ENCODE assay signal across 8 mouse cellular contexts in the genomic region with DNA sequence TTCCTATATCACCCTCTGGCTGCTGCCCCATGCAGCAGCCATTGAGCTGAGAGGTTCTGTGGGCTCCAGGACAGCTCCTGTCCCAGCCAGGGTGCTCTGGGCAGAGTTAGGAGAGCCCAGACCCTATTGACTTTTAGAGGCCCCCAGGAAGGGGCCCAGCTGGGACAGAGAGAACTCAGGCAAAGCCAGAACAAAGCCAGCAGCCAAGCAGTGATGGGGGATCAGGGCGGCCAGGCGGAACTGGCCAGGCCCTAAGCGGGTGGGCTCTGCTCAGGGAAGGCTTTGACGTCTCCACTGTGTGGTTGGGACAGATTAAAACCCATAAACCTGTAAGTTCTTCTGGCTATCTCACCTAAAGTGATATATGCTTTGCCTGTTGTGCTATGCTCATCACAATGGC. TPM values are rescaled to one million over a fixed set of nuclear protein-coding genes. Genes with fewer than 3 reads are reported as not detected.
DNase-seq lines count a peak whose midpoint lies in the region; ATAC-seq lines count a peak whose summit lies in the region.

No protein-coding gene starts in this region.

- peaks cover 66% of the 10 kb centered on the region for H3K4me1 ChIP-seq in lung, embryonic 15.5 days
- H3K4me1 ChIP-seq in forebrain, embryonic 16.5 days (replicated peaks; ENCODE audit: control insufficient read depth, insufficient read depth, low read length), result peaks cover 43% of the 10 kb centered on the region
- peaks cover 51% of the 10 kb centered on the region for H3K4me1 ChIP-seq in liver, embryonic 11.5 days (replicated peaks; ENCODE audit: control insufficient read depth, insufficient read depth, low read length)
- peaks cover 46% of the 10 kb centered on the region for H3K4me1 ChIP-seq in stomach, embryonic 14.5 days (ENCODE audit: control insufficient read depth, insufficient read depth, low read length)

- H3K36me3 ChIP-seq in lung, embryonic 15.5 days, result peaks cover 35% of the 10 kb centered on the region
- H3K36me3 ChIP-seq in forebrain, embryonic 16.5 days (ENCODE audit: control insufficient read depth, insufficient read depth), result 0 out of 2 replicates have a peak, but pooled peaks cover 2% of the 10 kb centered on the region
- H3K36me3 ChIP-seq in liver, embryonic 11.5 days (ENCODE audit: control insufficient read depth, insufficient read depth, low read length), result peaks cover 11% of the 10 kb centered on the region
- peaks cover 27% of the 10 kb centered on the region for H3K36me3 ChIP-seq in stomach, embryonic 14.5 days (ENCODE audit: control insufficient read depth, insufficient read depth, low read length)

- H3K27ac ChIP-seq in lung, embryonic 15.5 days, result no peak overlapping the region
- no peak overlapping the region for H3K27ac ChIP-seq in forebrain, embryonic 16.5 days (ENCODE audit: low read length)
- H3K27ac ChIP-seq in liver, embryonic 11.5 days (ENCODE audit: low read depth, low read length), result no peak overlapping the region
- H3K27ac ChIP-seq in stomach, embryonic 14.5 days (ENCODE audit: low read length), result no peak overlapping the region

- peak overlapping the region; percentile 83 for H3K9ac ChIP-seq in lung, embryonic 15.5 days
- no peak overlapping the region for H3K9ac ChIP-seq in forebrain, embryonic 16.5 days (replicated peaks; ENCODE audit: low read depth, low read length)
- H3K9ac ChIP-seq in liver, embryonic 11.5 days (ENCODE audit: low read depth, low read length), result 0 out of 2 replicates have a peak overlapping the region, but pooled peaks have one; percentile 26
- H3K9ac ChIP-seq in stomach, embryonic 14.5 days (replicated peaks; ENCODE audit: low read depth, low read length), result 0 out of 2 replicates have a peak overlapping the region, but pooled peaks have one; percentile 88

- DNase-seq in lung, postnatal 36 days, result no peak
- no peak for DNase-seq in liver, embryonic 11.5 days (ENCODE audit: low spot score)
- no peak for DNase-seq in layer of hippocampus, postnatal 36 days
- DNase-seq in thymus, postnatal 36 days, result no peak
- DNase-seq in embryo, embryonic 11 days, result no peak

- H3K27me3 ChIP-seq in lung, embryonic 15.5 days, result no peaks in the 10 kb centered on the region
- H3K27me3 ChIP-seq in forebrain, embryonic 16.5 days (replicated peaks; ENCODE audit: control insufficient read depth, insufficient read depth, low read length), result peaks cover 6% of the 10 kb centered on the region; the same call in 1 of the 2 replicates
- peaks cover 36% of the 10 kb centered on the region for H3K27me3 ChIP-seq in liver, embryonic 11.5 days (replicated peaks; ENCODE audit: control insufficient read depth, insufficient read depth, low read length)
- no peaks in the 10 kb centered on the region for H3K27me3 ChIP-seq in stomach, embryonic 14.5 days (ENCODE audit: control insufficient read depth, insufficient read depth, low read length)

- ATAC-seq in lung, embryonic 15.5 days (ENCODE audit: borderline replicate concordance, extremely low read depth, low FRiP score, low TSS enrichment), result no peak
- no peak for ATAC-seq in forebrain, embryonic 16.5 days
- ATAC-seq in liver, embryonic 11.5 days (replicated peaks; ENCODE audit: low FRiP score), result no peak
- ATAC-seq in stomach, embryonic 14.5 days (ENCODE audit: insufficient number of reproducible peaks, insufficient read depth, low FRiP score, low read depth), result no peak

- WGBS in lung, embryonic 15.5 days, result 71% methylated on average over 4 of the region's 4 CpGs
- WGBS in forebrain, embryonic 16.5 days, result 28% methylated on average over 4 of the region's 4 CpGs
- 76% methylated on average over 4 of the region's 4 CpGs for WGBS in liver, embryonic 11.5 days
- 73% methylated on average over 4 of the region's 4 CpGs for WGBS in stomach, embryonic 14.5 days

- peak overlapping the region; percentile 95 for H3K4me2 ChIP-seq in lung, embryonic 15.5 days
- H3K4me2 ChIP-seq in forebrain, embryonic 16.5 days (ENCODE audit: low read length), result peak overlapping the region; percentile 95; the same call in 1 of the 2 replicates
- H3K4me2 ChIP-seq in liver, embryonic 11.5 days, result peak overlapping the region; percentile 97
- peak overlapping the region; percentile 89 for H3K4me2 ChIP-seq in stomach, embryonic 14.5 days (replicated peaks; ENCODE audit: low read depth, low read length)

- H3K9me3 ChIP-seq in lung, embryonic 15.5 days, result no peaks in the 10 kb centered on the region
- H3K9me3 ChIP-seq in forebrain, embryonic 16.5 days (ENCODE audit: control insufficient read depth, low read length), result no peaks in the 10 kb centered on the region
- H3K9me3 ChIP-seq in liver, embryonic 11.5 days (ENCODE audit: control insufficient read depth, low read length), result no peaks in the 10 kb centered on the region
- no peaks in the 10 kb centered on the region for H3K9me3 ChIP-seq in stomach, embryonic 14.5 days (ENCODE audit: control insufficient read depth, low read depth, low read length)

- peak overlapping the region; percentile 75 for H3K4me3 ChIP-seq in lung, embryonic 15.5 days
- no peak overlapping the region for H3K4me3 ChIP-seq in forebrain, embryonic 16.5 days (replicated peaks; ENCODE audit: low read length)
- H3K4me3 ChIP-seq in liver, embryonic 11.5 days (ENCODE audit: low read depth, low read length), result peak overlapping the region; percentile 81
- no peak overlapping the region for H3K4me3 ChIP-seq in stomach, embryonic 14.5 days (ENCODE audit: low read depth, low read length)

RNA-seq across cellular contexts. Expression of a gene that starts 2.8 kb away (rescaled TPM):
- 76.6 and 80.4 TPM in 2 replicates for polyA plus RNA-seq in lung, embryonic 15.5 days (2015; fragmentation: Nextera tagmentation; extraction: Ambion mirVana)
- polyA plus RNA-seq in forebrain, embryonic 16.5 days (2015; fragmentation: Nextera tagmentation; extraction: Ambion mirVana), result 11.8 and 13.2 TPM in 2 replicates
- polyA plus RNA-seq in liver, embryonic 11.5 days (2014; fragmentation: Nextera tagmentation; extraction: Ambion mirVana), result 43.7 and 44.6 TPM in 2 replicates
- polyA plus RNA-seq in stomach, embryonic 14.5 days (2014; fragmentation: Nextera tagmentation; extraction: Ambion mirVana), result 52.7 and 65.5 TPM in 2 replicates
- total RNA-seq in layer of hippocampus, postnatal 36 days (2021), result 10 to 100 TPM; 42.6 to 47.1 TPM

RNA-seq across cellular contexts. Expression of a gene that starts 7.9 kb away (rescaled TPM):
- polyA plus RNA-seq in lung, embryonic 15.5 days (2015; fragmentation: Nextera tagmentation; extraction: Ambion mirVana), result 7.0 and 7.2 TPM in 2 replicates
- 7.8 and 8.0 TPM in 2 replicates for polyA plus RNA-seq in forebrain, embryonic 16.5 days (2015; fragmentation: Nextera tagmentation; extraction: Ambion mirVana)
- polyA plus RNA-seq in liver, embryonic 11.5 days (2014; fragmentation: Nextera tagmentation; extraction: Ambion mirVana), result 5.8 and 6.9 TPM in 2 replicates
- 3.8 TPM in 2 replicates for polyA plus RNA-seq in stomach, embryonic 14.5 days (2014; fragmentation: Nextera tagmentation; extraction: Ambion mirVana)
- total RNA-seq in layer of hippocampus, postnatal 36 days (2021), result 10 to 100 TPM; 12.1 to 14.1 TPM

RNA-seq across cellular contexts. Expression of a gene that starts 12.4 kb away (rescaled TPM):
- polyA plus RNA-seq in lung, embryonic 15.5 days (2015; fragmentation: Nextera tagmentation; extraction: Ambion mirVana), result 85.0 and 87.0 TPM in 2 replicates
- polyA plus RNA-seq in forebrain, embryonic 16.5 days (2015; fragmentation: Nextera tagmentation; extraction: Ambion mirVana), result 100 and 115 TPM in 2 replicates
- polyA plus RNA-seq in liver, embryonic 11.5 days (2014; fragmentation: Nextera tagmentation; extraction: Ambion mirVana), result 86.9 and 97.8 TPM in 2 replicates
- 106 and 108 TPM in 2 replicates for polyA plus RNA-seq in stomach, embryonic 14.5 days (2014; fragmentation: Nextera tagmentation; extraction: Ambion mirVana)
- 100 to 1,000 TPM; 105 to 108 TPM for total RNA-seq in layer of hippocampus, postnatal 36 days (2021)

RNA-seq across cellular contexts. Expression of a gene that starts 16.6 kb away (rescaled TPM):
- 28.2 and 30.7 TPM in 2 replicates for polyA plus RNA-seq in lung, embryonic 15.5 days (2015; fragmentation: Nextera tagmentation; extraction: Ambion mirVana)
- polyA plus RNA-seq in forebrain, embryonic 16.5 days (2015; fragmentation: Nextera tagmentation; extraction: Ambion mirVana), result 6.1 and 6.9 TPM in 2 replicates
- polyA plus RNA-seq in liver, embryonic 11.5 days (2014; fragmentation: Nextera tagmentation; extraction: Ambion mirVana), result 6.6 and 6.7 TPM in 2 replicates
- 8.6 and 9.6 TPM in 2 replicates for polyA plus RNA-seq in stomach, embryonic 14.5 days (2014; fragmentation: Nextera tagmentation; extraction: Ambion mirVana)
- total RNA-seq in layer of hippocampus, postnatal 36 days (2021), result 1 to 10 TPM; 3.6 to 5.1 TPM

RNA-seq across cellular contexts. Expression of a gene that starts 17.7 kb away (rescaled TPM):
- polyA plus RNA-seq in lung, embryonic 15.5 days (2015; fragmentation: Nextera tagmentation; extraction: Ambion mirVana), result 109 and 112 TPM in 2 replicates
- 103 and 105 TPM in 2 replicates for polyA plus RNA-seq in forebrain, embryonic 16.5 days (2015; fragmentation: Nextera tagmentation; extraction: Ambion mirVana)
- polyA plus RNA-seq in liver, embryonic 11.5 days (2014; fragmentation: Nextera tagmentation; extraction: Ambion mirVana), result 102 and 111 TPM in 2 replicates
- polyA plus RNA-seq in stomach, embryonic 14.5 days (2014; fragmentation: Nextera tagmentation; extraction: Ambion mirVana), result 92.2 and 94.2 TPM in 2 replicates
- 10 to 100 TPM; 92.1 to 93.4 TPM for total RNA-seq in layer of hippocampus, postnatal 36 days (2021)

Comparison
In these comparisons a context has a peak if more than half of its experiments do, and no peak if none do; other contexts are left out.
1. H3K4me3 ChIP-seq: peak in lung, embryonic 15.5 days (single experiment) and liver, embryonic 11.5 days (single experiment); none in forebrain, embryonic 16.5 days (single experiment) and stomach, embryonic 14.5 days (single experiment).
2. Peak in every context shown above with its lines, with median percentiles within 50 percentile points of each other: H3K4me2 ChIP-seq.